Mouse (Mus musculus) myocyte (in vitro differentiated cells): ENCODE results near the gene Atg4a-ps. TPM values are rescaled to one million over a fixed set of nuclear protein-coding genes. Genes with fewer than 3 reads are reported as not detected.

Source experiments
- H3K27me3 ChIP-seq: one replicate; pipeline ENCODE4 v1.6.1; 2011; ENCODE audit not compliant: control insufficient read depth, insufficient read depth, insufficient read length
- H3K36me3 ChIP-seq: one replicate; pipeline ENCODE4 v1.6.1; 2011; ENCODE audit not compliant: control insufficient read depth, insufficient read depth
- H3K4me2 ChIP-seq: one replicate; pipeline ENCODE4 v1.6.1; 2011; ENCODE audit warnings: low read depth, control low read depth
- H3K4me3 ChIP-seq: one replicate; pipeline ENCODE4 v1.5.1; 2011; ENCODE audit warnings: mild to moderate bottlenecking, control low read depth, moderate library complexity
- H3K79me2 ChIP-seq: one replicate; pipeline ENCODE4 v1.6.1; 2011; ENCODE audit not compliant: control insufficient read depth, insufficient read depth
- H3ac ChIP-seq: one replicate; pipeline ENCODE4 v1.6.1; 2011; ENCODE audit not compliant: control insufficient read depth, insufficient read length
- CEBPB ChIP-seq: IDR thresholded peaks from 2 replicates; pipeline ENCODE4 v1.6.1; 2011; ENCODE audit warnings: mild to moderate bottlenecking, moderate library complexity; ENCODE audit not compliant: poor library complexity, insufficient read depth, severe bottlenecking
- E2F4 ChIP-seq: IDR thresholded peaks from one replicate; pipeline ENCODE4 v1.6.1; 2011; ENCODE audit warnings: mild to moderate bottlenecking, control low read depth, moderate library complexity; ENCODE audit not compliant: insufficient read depth
- MAX ChIP-seq: IDR thresholded peaks from one replicate; pipeline ENCODE4 v1.6.1; 2011; ENCODE audit warnings: low read depth, mild to moderate bottlenecking, control low read depth
- MYOD1 ChIP-seq, 3 experiments: IDR thresholded peaks; one replicate each; pipeline ENCODE4 v1.6.1; 2011; ENCODE audit warnings: control low read depth in 2 of 3, low read depth in 2 of 3, mild to moderate bottlenecking in 2 of 3, moderate library complexity in 1 of 3; ENCODE audit not compliant: insufficient read length in 2 of 3, control insufficient read depth in 1 of 3
- MYOG ChIP-seq, 3 experiments: IDR thresholded peaks; one replicate each; pipeline ENCODE4 v1.6.1; 2011; ENCODE audit warnings: control low read depth in 2 of 3, low read depth in 2 of 3, mild to moderate bottlenecking in 2 of 3; ENCODE audit not compliant: insufficient read length in 2 of 3, control insufficient read depth in 1 of 3, insufficient read depth in 1 of 3
- POLR2A ChIP-seq: IDR thresholded peaks from one replicate; pipeline ENCODE4 v1.6.1; 2011; ENCODE audit warnings: low read depth, mild to moderate bottlenecking, control low read depth, moderate library complexity; ENCODE audit not compliant: insufficient read length
- POLR2AphosphoS2 ChIP-seq: IDR thresholded peaks from one replicate; pipeline ENCODE4 v1.6.1; 2011; ENCODE audit warnings: low read depth, control low read depth; ENCODE audit not compliant: insufficient read length
- REST ChIP-seq: IDR thresholded peaks from one replicate; pipeline ENCODE4 v1.6.1; 2011; ENCODE audit warnings: mild to moderate bottlenecking, control low read depth, moderate library complexity; ENCODE audit not compliant: insufficient read depth, insufficient read length
- SRF ChIP-seq: IDR thresholded peaks from one replicate; pipeline ENCODE4 v1.6.1; 2011; ENCODE audit warnings: low read depth; ENCODE audit not compliant: control insufficient read depth, insufficient read length
- TCF12 ChIP-seq: IDR thresholded peaks from one replicate; pipeline ENCODE4 v1.6.1; 2011; ENCODE audit warnings: mild to moderate bottlenecking, control low read depth; ENCODE audit not compliant: poor library complexity, insufficient read depth, severe bottlenecking
- TCF3 ChIP-seq: IDR thresholded peaks from one replicate; pipeline ENCODE4 v1.6.1; 2011; ENCODE audit warnings: low read depth, control low read depth; ENCODE audit not compliant: insufficient read length
- USF1 ChIP-seq: IDR thresholded peaks from one replicate; pipeline ENCODE4 v1.6.1; 2011; ENCODE audit warnings: low read depth, mild to moderate bottlenecking, control low read depth, moderate library complexity
- polyA plus RNA-seq: library from polyadenylated mRNA; unstranded; fragments of >200 nt; fragmentation: generic; extraction: Trizol; gene quantifications from one replicate; pipeline ENCODE4 v1.2.1, GENCODE M21; 2012; ENCODE audit warnings: missing spikeins

Gene Atg4a-ps
- polyA plus RNA-seq, 1 experiment, result 0.22 TPM

GRCm38 (mm10) chr3:103615621-103616020, 30.2 kb downstream of the Atg4a-ps start:
- no peak overlapping the region for H3K4me2 ChIP-seq
- H3K36me3 ChIP-seq, result no peaks in the 10 kb centered on the region
- no peak overlapping the region for H3ac ChIP-seq
- no peaks in the 10 kb centered on the region for H3K79me2 ChIP-seq
- H3K4me3 ChIP-seq, result no peak overlapping the region
- H3K27me3 ChIP-seq, result no peaks in the 10 kb centered on the region
- no peak for TF ChIP-seq REST
- no peak for TF ChIP-seq SRF

- no peaks in the 10 kb centered on the region for H3K79me2 ChIP-seq
- H3K27me3 ChIP-seq, result no peaks in the 10 kb centered on the region
- H3K4me2 ChIP-seq, result peak overlapping the region; percentile 26
- no peaks in the 10 kb centered on the region for H3K36me3 ChIP-seq
- H3K4me3 ChIP-seq, result no peak overlapping the region
- TF ChIP-seq CEBPB (0 out of 2 replicates have a peak, but pooled peaks have one; percentile 14), MYOG (IDR thresholded peaks at IDR 0.05; ENCODE audit: control insufficient read depth in 1 of 3, insufficient read depth in 1 of 3, insufficient read length in 2 of 3, low read depth in 2 of 3) (no peak)
- no peak overlapping the region for H3ac ChIP-seq
Observed at GRCm38 (mm10) chr3:103612636-103613355, 33.1 kb downstream of the Atg4a-ps start.

- H3K36me3 ChIP-seq, result no peaks in the 10 kb centered on the region
- H3K4me3 ChIP-seq, result no peak overlapping the region
- no peak overlapping the region for H3K4me2 ChIP-seq
- no peaks in the 10 kb centered on the region for H3K27me3 ChIP-seq
- no peak overlapping the region for H3ac ChIP-seq
- TF ChIP-seq REST, result no peak
- no peak for TF ChIP-seq POLR2A
- no peak for TF ChIP-seq MYOD1 (IDR thresholded peaks at IDR 0.05; ENCODE audit: control insufficient read depth in 1 of 3, insufficient read length in 2 of 3, low read depth in 2 of 3)
- TF ChIP-seq MAX, result no peak
- no peak for TF ChIP-seq TCF12
- no peak for TF ChIP-seq CEBPB
- no peak for TF ChIP-seq POLR2AphosphoS2
- TF ChIP-seq USF1, result no peak
- no peak for TF ChIP-seq E2F4
- no peak for TF ChIP-seq MYOG (IDR thresholded peaks at IDR 0.05; ENCODE audit: control insufficient read depth in 1 of 3, insufficient read depth in 1 of 3, insufficient read length in 2 of 3, low read depth in 2 of 3)
- TF ChIP-seq SRF, result no peak
- no peak for TF ChIP-seq TCF3
- H3K79me2 ChIP-seq, result no peaks in the 10 kb centered on the region
Observed at GRCm38 (mm10) chr3:103610231-103610630, 35.6 kb downstream of the Atg4a-ps start.

DNA sequence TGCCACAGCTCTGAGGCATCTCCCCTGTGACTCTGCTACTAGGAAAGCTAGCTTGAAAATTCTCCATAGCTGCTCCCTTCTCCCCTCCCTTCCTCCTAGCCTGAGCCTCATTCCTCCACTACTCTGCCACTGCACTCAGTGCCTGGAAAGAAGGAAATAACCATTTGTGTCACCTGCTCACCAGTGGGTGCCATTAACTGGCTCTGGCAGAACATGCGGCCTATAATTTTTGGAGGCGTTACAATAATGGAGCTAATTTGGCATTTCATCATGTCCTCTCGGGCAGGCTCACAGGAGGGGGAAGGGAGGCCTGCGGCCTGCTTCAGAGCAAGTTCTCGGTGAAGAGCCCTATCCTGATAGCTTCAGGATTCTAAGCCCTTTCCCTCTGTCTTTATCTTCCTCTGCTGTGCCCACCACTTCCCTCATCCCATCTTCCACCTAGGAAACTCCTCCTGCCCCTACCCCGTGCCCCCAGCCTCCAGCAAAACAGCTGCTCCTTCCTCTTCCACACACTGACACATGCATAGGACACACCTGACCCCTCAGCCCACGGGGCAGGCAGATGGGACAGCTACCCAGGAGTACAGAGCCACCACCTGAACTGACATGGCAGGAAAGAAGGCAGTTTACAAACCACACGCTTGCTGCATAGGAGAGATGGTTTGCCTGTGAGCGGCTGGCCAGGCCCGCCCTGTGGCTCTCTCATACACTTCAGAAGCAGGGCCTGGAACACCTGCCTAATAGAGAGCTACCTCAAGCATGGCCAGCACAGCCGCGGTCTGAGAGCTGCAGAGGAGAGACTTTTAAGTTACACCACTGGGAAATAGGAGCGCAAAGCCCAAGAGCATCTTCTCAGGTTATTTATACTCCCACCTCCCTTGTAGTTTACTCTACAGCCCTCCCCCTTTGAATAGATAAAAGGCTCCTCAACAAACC, 38.9 kb downstream of the Atg4a-ps start:
- no peaks in the 10 kb centered on the region for H3K36me3 ChIP-seq
- H3K27me3 ChIP-seq, result no peaks in the 10 kb centered on the region
- H3ac ChIP-seq, result no peak overlapping the region
- no peak for TF ChIP-seq CEBPB
- TF ChIP-seq POLR2AphosphoS2, result no peak
- TF ChIP-seq POLR2A, result no peak
- no peak for TF ChIP-seq E2F4
- no peak for TF ChIP-seq TCF3
- TF ChIP-seq MYOD1 (IDR thresholded peaks at IDR 0.05; ENCODE audit: control insufficient read depth in 1 of 3, insufficient read length in 2 of 3, low read depth in 2 of 3), result no peak
- TF ChIP-seq USF1, result no peak
- no peak for TF ChIP-seq MAX
- TF ChIP-seq MYOG (IDR thresholded peaks at IDR 0.05; ENCODE audit: control insufficient read depth in 1 of 3, insufficient read depth in 1 of 3, insufficient read length in 2 of 3, low read depth in 2 of 3), result no peak
- no peak for TF ChIP-seq REST
- no peak overlapping the region for H3K4me3 ChIP-seq
- no peaks in the 10 kb centered on the region for H3K79me2 ChIP-seq
- H3K4me2 ChIP-seq, result no peak overlapping the region

- Histone ChIP-seq H3K79me2 (no peaks in the 10 kb centered on the region), H3K36me3 (no peaks in the 10 kb centered on the region), H3ac (no peak overlapping the region), H3K4me3 (no peak overlapping the region), H3K4me2 (no peak overlapping the region), H3K27me3 (no peaks in the 10 kb centered on the region)
- TF ChIP-seq TCF12 (no peak), CEBPB (no peak), TCF3 (no peak), POLR2AphosphoS2 (no peak), POLR2A (no peak), MAX (no peak), REST (no peak)
Observed at GRCm38 (mm10) chr3:103606045-103606597, 39.7 kb downstream of the Atg4a-ps start.
